Mouse (Mus musculus): ENCODE measurements around the gene Negr1. TPM values are rescaled to one million over a fixed set of nuclear protein-coding genes. Genes with fewer than 3 reads are reported as not detected.

The Negr1 gene
- total and polyA plus RNA-seq, 2 experiments from 2014 or later = 51.2 to 97.4 TPM

DNA sequence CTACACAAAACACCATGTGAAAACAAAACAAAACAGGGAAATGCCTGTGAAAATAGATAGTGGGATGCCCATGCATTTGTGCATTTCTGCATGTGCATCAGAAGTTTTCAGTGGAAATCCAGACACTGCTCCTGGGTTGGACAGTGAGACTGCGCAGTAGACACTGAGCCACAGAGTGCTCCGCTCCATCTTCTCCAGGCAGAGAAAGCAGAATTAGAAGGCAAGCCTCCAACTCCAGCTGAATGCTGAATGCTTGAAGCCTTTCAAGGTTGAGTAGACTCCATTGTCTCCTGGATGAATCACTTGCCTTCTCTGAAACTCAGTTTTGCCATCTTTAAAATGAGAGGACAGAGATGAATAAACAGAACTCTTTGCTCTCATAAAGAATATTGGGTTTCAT is 546.6 kb downstream of the Negr1 start:
- 87% methylated on average over 2 of the region's 2 CpGs for WGBS

DNA sequence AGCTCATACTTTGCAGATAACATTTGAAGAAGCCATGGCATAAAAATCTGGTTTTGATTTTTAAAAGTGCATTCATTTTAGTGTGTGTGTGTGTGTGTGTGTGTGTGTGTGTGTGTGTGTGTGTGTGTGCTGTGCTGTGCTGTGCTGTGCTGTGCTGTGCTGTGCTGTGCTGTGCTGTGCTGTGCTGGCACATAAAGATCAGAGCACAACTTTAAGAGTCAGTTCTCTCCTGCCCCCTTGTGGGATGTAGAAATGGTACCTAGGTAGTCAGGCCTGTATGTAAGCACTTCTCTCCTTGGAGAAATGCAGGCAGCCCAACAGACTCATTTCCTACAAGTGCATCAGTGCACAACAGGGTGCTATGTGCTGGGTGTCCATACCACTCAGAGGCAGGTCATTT is 547.7 kb downstream of the Negr1 start:
- Histone ChIP-seq H3K36me3 (ENCODE audit: insufficient read depth, low read length) (no peaks in the 10 kb centered on the region), H3K27ac (no peak overlapping the region), H3K4me2 (ENCODE audit: low read depth, low read length) (no peak overlapping the region), H3K4me1 (ENCODE audit: insufficient read depth, low read length) (no peaks in the 10 kb centered on the region), H3K4me3 (ENCODE audit: low read length) (no peak overlapping the region), H3K27me3 (ENCODE audit: insufficient read depth, low read length) (no peaks in the 10 kb centered on the region), H3K9ac (replicated peaks; ENCODE audit: low read length) (no peak overlapping the region), H3K9me3 (ENCODE audit: low read length) (no peaks in the 10 kb centered on the region)
- peak; percentile 69 for TF ChIP-seq CTCF (IDR thresholded peaks at IDR 0.05; ENCODE audit: low read depth)
- ATAC-seq (peak; percentile 74), DNase-seq (ENCODE audit: low spot score) (peak; percentile 70)

More for the DNA sequence above, 546.6 kb downstream of the Negr1 start:
- TF ChIP-seq CTCF (IDR thresholded peaks at IDR 0.05; ENCODE audit: low read depth) = no peak
- no peaks in the 10 kb centered on the region for H3K27me3 ChIP-seq (ENCODE audit: insufficient read depth, low read length)
- ATAC-seq (no peak), DNase-seq (ENCODE audit: low spot score) (no peak)
- no peak overlapping the region for H3K4me3 ChIP-seq (ENCODE audit: low read length)
- no peak overlapping the region for H3K9ac ChIP-seq (replicated peaks; ENCODE audit: low read length)
- no peak overlapping the region for H3K27ac ChIP-seq
- H3K4me1 ChIP-seq (ENCODE audit: insufficient read depth, low read length) = no peaks in the 10 kb centered on the region
- no peaks in the 10 kb centered on the region for H3K9me3 ChIP-seq (ENCODE audit: low read length)
- H3K4me2 ChIP-seq (ENCODE audit: low read depth, low read length) = no peak overlapping the region
- H3K36me3 ChIP-seq (ENCODE audit: insufficient read depth, low read length) = no peaks in the 10 kb centered on the region

- H3K27me3 ChIP-seq (ENCODE audit: insufficient read depth, low read length) = no peaks in the 10 kb centered on the region
- ATAC-seq (peak; percentile 80), DNase-seq (ENCODE audit: low spot score) (peak; percentile 59)
- H3K9ac ChIP-seq (replicated peaks; ENCODE audit: low read length) = no peak overlapping the region
- WGBS = 46% methylated on average over 5 of the region's 5 CpGs
- no peak overlapping the region for H3K4me2 ChIP-seq (ENCODE audit: low read depth, low read length)
- H3K36me3 ChIP-seq (ENCODE audit: insufficient read depth, low read length) = no peaks in the 10 kb centered on the region
- TF ChIP-seq CTCF (IDR thresholded peaks at IDR 0.05; ENCODE audit: low read depth) = no peak
- H3K4me1 ChIP-seq (ENCODE audit: insufficient read depth, low read length) = no peaks in the 10 kb centered on the region
- no peaks in the 10 kb centered on the region for H3K9me3 ChIP-seq (ENCODE audit: low read length)
- peak overlapping the region; percentile 22; the same call in 1 of the 2 replicates for H3K27ac ChIP-seq
- no peak overlapping the region for H3K4me3 ChIP-seq (ENCODE audit: low read length)
Measured at GRCm38 (mm10) chr3:157115105-157115760, 553.6 kb downstream of the Negr1 start.

DNA sequence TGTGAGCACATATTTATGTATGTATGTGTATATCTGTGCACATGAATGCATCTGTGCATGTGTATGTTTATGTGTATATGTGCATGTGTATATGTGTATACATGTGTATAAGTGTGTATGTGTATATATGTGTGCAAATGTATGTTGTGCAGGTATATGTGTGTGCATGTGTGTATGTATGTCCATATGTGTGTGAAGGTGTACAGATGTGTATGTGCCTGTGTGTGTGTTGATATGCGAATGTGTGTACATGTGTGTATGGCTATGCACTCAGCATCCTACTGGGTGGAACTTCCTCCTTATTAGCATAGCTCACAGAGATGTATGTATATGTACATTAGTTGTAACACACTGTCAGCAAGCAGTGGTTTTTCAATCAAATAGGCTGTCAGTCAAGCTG is 554.4 kb downstream of the Negr1 start:
- no peak overlapping the region for H3K4me2 ChIP-seq (ENCODE audit: low read depth, low read length)
- H3K4me1 ChIP-seq (ENCODE audit: insufficient read depth, low read length) = no peaks in the 10 kb centered on the region
- H3K9ac ChIP-seq (replicated peaks; ENCODE audit: low read length) = no peak overlapping the region
- ATAC-seq (0 out of 2 replicates have a peak, but pooled peaks have one; percentile 10), DNase-seq (ENCODE audit: low spot score) (no peak)
- 100% methylated on average over 1 of the region's 1 CpGs for WGBS
- no peaks in the 10 kb centered on the region for H3K36me3 ChIP-seq (ENCODE audit: insufficient read depth, low read length)
- TF ChIP-seq CTCF (IDR thresholded peaks at IDR 0.05; ENCODE audit: low read depth) = no peak
- no peaks in the 10 kb centered on the region for H3K27me3 ChIP-seq (ENCODE audit: insufficient read depth, low read length)
- no peak overlapping the region for H3K4me3 ChIP-seq (ENCODE audit: low read length)
- no peak overlapping the region for H3K27ac ChIP-seq
- no peaks in the 10 kb centered on the region for H3K9me3 ChIP-seq (ENCODE audit: low read length)

- no peak overlapping the region for H3K27ac ChIP-seq
- TF ChIP-seq CTCF (IDR thresholded peaks at IDR 0.05; ENCODE audit: low read depth) = no peak
- DNase-seq (ENCODE audit: low spot score) (peak; percentile 4), ATAC-seq (no peak)
- H3K9ac ChIP-seq (replicated peaks; ENCODE audit: low read length) = no peak overlapping the region
- H3K4me3 ChIP-seq (ENCODE audit: low read length) = no peak overlapping the region
- H3K27me3 ChIP-seq (ENCODE audit: insufficient read depth, low read length) = no peaks in the 10 kb centered on the region
- 47% methylated on average over 2 of the region's 2 CpGs for WGBS
- no peaks in the 10 kb centered on the region for H3K9me3 ChIP-seq (ENCODE audit: low read length)
- H3K36me3 ChIP-seq (ENCODE audit: insufficient read depth, low read length) = no peaks in the 10 kb centered on the region
- no peak overlapping the region for H3K4me2 ChIP-seq (ENCODE audit: low read depth, low read length)
- no peaks in the 10 kb centered on the region for H3K4me1 ChIP-seq (ENCODE audit: insufficient read depth, low read length)
Measured at GRCm38 (mm10) chr3:157119916-157120315, 558.3 kb downstream of the Negr1 start.

DNA sequence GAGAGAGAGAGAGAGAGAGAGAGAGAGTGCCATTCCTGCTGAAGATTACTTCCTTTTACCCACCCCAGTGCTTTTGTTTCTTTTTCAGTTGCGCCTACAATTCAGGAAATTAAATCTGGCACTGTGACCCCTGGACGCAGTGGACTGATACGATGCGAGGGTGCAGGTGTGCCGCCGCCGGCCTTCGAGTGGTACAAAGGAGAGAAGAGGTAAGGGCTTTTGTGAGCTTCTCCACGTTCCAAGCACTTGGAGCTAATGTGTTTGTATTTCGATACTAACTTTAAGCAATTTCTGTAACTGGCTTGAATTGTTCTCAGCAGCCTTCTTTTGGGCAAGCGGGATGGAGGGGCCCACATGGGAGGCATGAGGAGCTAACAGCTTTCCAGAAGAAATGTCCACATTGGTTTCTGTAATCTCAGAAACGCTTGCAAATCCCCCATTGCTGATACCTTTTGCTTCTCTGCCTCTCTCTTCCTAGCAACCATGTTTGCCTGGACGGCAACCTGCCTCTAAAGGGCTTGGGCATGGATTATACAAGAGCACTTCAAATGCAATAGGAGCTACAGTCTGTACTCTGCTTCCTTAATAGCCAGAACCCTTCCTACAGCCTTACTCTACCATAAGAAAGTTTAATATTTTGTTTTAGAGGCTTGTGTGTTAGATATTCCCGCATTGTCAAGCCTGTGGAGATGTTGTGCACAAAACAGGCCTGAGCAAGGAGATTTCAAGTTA is 584.7 kb downstream of the Negr1 start:
- ATAC-seq (no peak), DNase-seq (ENCODE audit: low spot score) (no peak)
- Histone ChIP-seq H3K27me3 (ENCODE audit: insufficient read depth, low read length) (no peaks in the 10 kb centered on the region), H3K9me3 (ENCODE audit: low read length) (no peaks in the 10 kb centered on the region), H3K4me1 (ENCODE audit: insufficient read depth, low read length) (no peaks in the 10 kb centered on the region), H3K36me3 (ENCODE audit: insufficient read depth, low read length) (no peaks in the 10 kb centered on the region), H3K27ac (no peak overlapping the region), H3K9ac (replicated peaks; ENCODE audit: low read length) (no peak overlapping the region), H3K4me2 (ENCODE audit: low read depth, low read length) (no peak overlapping the region), H3K4me3 (ENCODE audit: low read length) (no peak overlapping the region)
- no peak for TF ChIP-seq CTCF (IDR thresholded peaks at IDR 0.05; ENCODE audit: low read depth)
- WGBS = 91% methylated on average over 14 of the region's 14 CpGs

GRCm38 (mm10) chr3:157154902-157155301 is 593.3 kb downstream of the Negr1 start:
- no peaks in the 10 kb centered on the region for H3K4me1 ChIP-seq (ENCODE audit: insufficient read depth, low read length)

More at GRCm38 (mm10) chr3:157154902-157155301, 593.3 kb downstream of the Negr1 start:
- Histone ChIP-seq H3K36me3 (ENCODE audit: insufficient read depth, low read length) (no peaks in the 10 kb centered on the region), H3K27ac (no peak overlapping the region), H3K4me2 (ENCODE audit: low read depth, low read length) (no peak overlapping the region), H3K9me3 (ENCODE audit: low read length) (no peaks in the 10 kb centered on the region), H3K27me3 (ENCODE audit: insufficient read depth, low read length) (no peaks in the 10 kb centered on the region), H3K4me3 (ENCODE audit: low read length) (no peak overlapping the region), H3K9ac (replicated peaks; ENCODE audit: low read length) (no peak overlapping the region)
- no peak for ATAC-seq
- no peak for TF ChIP-seq CTCF (IDR thresholded peaks at IDR 0.05; ENCODE audit: low read depth)
- WGBS = 77% methylated on average over 3 of the region's 3 CpGs
- peak; percentile 1 for DNase-seq (ENCODE audit: low spot score)
